Mouse (Mus musculus) heart, postnatal 0 days (tissue): Measurements from ENCODE around the gene Uhrf2.

Source experiments
- CTCF ChIP-seq: IDR thresholded peaks from 2 replicates; pipeline ENCODE4 v1.5.1; 2016; ENCODE audit warnings: antibody characterized with exemption, control low read depth, low read depth
- EP300 ChIP-seq: IDR thresholded peaks from 2 replicates; pipeline ENCODE4 v1.6.1; 2016; ENCODE audit warnings: antibody characterized with exemption, low read depth

- TF ChIP-seq EP300 (no peak), CTCF (no peak)
Observed at GRCm38 (mm10) chr19:30136308-30136707, 106.0 kb downstream of the Uhrf2 start.
